Mouse (Mus musculus) kidney, postnatal 36 days (tissue): ENCODE data around the gene Fam111a.
A peak's percentile ranks its signal among the peaks of the same experiment; 100 is the strongest.

ENCODE experiments used
- DNase-seq, 2 experiments: peaks; one replicate each; pipeline ENCODE4 v3.0.0; 2021 to 2022; ENCODE audit warnings: mixed read lengths in 2 of 2

Fam111a gene

DNA sequence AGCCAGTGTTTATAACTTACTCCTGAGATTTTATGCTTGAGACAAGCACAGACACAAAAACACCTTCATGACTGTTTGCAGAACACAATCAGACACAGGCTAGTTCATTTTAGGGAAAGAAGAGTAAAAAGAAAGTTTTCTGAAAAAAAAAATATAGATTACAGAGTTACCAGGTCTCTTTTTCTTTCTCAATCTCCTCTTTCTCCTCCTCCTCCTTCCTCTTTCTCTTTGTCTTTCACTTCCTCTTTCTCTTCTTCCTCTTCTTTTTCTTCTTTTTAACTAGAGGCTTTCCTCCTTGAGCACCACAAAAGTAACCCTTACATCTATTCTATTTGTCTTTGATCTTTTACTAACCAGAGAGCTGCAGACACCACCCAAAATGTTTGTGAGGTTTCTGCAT lies 18.7 kb downstream of the Fam111a start:
- no peak for DNase-seq

GRCm38 (mm10) chr19:12567011-12567410 lies 21.5 kb downstream of the Fam111a start:
- DNase-seq: no peak

DNA sequence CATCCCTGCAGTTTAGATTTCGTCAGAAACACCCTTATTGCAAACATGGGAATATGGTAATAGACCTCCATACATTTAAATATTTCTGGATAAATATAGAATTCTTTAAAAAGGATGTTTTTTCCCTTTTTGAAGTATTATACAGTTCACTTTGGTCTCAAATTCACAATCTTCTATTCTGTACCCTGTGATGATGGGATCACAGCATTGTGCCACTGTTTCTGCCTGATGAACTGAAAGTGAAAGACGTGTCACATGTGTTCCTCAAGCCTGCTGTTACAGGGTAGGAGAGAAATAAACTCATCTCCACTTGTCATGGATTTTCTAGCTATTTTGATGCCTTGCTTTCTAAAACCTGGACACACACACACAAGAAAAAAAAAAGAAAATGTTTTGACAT lies 25.3 kb downstream of the Fam111a start:
- no peak for DNase-seq

DNA sequence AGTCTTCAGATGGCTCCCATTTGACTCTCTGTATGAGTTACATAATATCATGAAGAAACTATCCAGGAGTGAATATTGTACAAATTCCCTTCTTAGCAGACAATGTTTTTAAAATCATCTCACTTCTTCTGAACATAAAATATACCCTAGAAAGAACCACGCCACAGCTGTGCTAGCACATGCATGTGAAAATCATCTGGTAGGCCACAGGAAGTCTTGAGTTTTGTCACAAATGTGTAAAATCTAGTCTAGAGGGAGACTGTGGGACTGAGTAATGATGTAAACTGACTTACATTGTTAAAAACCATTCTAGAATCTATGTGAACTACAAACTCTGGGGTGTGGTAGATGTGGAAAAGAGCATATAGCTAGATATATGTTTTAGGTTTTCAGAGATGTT lies 26.1 kb downstream of the Fam111a start:
- DNase-seq: no peak

GRCm38 (mm10) chr19:12572614-12573265 lies 27.2 kb downstream of the Fam111a start:
- no peak for DNase-seq

DNA sequence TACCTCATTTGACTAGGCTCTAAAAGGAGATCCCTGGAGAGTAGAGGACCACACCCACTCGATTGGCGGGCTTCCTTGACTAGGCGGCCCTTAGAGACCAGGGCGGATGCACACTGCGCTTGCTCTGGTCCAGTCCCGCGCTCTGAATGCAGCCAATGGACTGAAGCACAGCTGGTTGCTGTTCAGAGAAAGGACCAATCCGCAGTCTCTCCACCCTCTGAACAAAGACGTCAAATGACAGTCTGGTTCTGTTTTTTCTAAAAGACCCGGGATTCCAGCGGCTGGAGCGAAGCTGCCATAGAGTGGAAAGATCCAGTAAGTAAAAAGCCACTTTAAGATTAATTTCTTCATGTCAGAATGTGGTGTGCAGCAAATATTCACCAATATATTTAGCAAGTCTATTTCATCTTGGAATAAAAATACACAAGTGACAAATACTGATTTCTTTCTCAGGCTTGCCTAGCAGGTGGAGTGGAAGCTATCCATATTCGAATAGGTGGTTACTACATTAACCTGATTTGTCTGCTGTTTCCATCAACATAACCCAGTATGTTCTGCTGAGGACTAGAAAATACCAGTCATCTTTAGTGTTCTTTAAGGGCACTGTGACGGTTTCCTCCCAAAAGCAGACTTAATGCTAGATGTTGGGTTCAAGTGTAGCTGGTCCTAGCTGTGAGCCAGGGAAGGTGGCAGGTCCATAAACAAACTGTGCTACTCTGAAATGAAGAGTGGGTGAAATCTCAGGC lies 27.9 kb downstream of the Fam111a start:
- DNase-seq: peak; percentile 86 to 91

DNA sequence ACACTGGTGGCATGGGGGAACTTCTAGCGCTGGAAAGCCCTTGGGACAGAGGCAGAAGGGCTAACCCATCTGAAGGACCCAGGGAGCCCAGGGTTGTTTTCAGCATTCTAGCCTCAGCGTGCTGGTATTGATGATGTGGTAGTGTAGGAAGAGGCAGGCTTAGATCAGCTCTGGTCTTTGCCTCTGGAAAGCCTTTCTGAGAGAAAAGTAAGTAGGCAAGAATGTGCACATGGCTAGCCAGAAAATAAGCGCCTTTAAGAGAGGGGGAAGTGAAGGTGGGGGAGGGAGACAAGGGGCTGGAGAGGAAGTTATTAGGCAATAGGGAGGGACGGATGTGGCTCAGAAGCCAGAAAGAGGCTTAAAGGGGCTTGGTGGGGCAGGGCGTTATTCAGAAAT lies 28.5 kb downstream of the Fam111a start:
- DNase-seq: peak; percentile 11 to 28

GRCm38 (mm10) chr19:12575107-12575506 lies 29.6 kb downstream of the Fam111a start:
- DNase-seq: no peak

DNA sequence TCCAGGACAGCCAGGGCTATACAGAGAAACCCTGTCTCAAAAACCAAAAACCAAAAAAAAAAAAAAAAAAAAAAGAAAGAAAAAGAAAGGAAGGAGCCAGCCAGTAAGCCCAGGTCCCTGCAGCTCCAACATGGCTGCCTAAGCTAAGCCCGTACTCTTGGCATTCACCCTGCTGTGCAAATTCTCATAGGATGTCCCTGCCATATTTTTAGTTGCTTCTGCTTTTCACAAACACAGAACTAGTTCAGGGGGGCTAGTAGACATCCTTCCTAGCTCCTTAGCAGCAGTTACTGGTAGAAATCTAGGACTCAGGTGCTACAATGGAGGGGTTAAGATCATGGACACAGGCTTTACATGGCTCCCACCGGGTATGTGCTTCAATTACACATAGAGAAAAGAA lies 30.0 kb downstream of the Fam111a start:
- DNase-seq: no peak

DNA sequence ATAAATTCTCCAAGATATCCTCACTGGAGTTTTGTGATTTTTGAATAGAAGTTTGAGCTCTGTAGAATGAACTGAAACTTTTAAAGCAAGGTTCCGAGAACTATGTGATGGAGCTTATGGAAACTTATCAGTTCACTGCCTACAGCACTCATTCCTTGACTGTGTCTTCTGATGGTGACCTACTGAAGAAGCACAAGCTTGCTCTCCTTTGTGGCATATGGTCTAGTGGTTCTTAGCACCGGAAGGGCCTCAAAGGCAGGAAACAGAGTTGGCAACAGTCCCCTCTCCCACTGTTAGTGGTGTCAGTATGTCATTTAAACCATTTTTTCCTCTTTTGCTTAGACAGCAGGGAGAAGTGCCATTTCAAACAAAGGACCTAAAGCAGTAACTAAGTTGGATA lies 31.1 kb downstream of the Fam111a start:
- DNase-seq: no peak

DNA sequence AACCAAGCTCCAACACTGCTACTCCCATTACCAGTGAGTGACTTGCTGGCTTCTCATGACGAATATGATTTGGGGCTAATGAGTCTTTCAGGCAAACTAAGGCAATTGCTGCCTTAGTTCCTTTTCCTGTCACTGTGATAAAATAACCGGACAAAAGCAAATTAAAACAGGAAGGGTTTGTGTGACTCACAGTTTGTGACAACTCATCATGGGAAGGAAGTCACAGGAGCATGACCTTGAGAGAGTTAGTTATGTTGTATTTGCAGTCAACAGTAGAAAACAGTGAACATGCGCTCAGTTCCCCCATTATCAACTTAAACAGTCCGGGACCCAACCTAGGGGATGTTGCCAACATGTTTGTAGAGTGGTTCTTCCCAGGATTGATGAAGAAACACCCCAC lies 39.8 kb downstream of the Fam111a start:
- DNase-seq: peak in 1 of 2 experiments; percentile 16

DNA sequence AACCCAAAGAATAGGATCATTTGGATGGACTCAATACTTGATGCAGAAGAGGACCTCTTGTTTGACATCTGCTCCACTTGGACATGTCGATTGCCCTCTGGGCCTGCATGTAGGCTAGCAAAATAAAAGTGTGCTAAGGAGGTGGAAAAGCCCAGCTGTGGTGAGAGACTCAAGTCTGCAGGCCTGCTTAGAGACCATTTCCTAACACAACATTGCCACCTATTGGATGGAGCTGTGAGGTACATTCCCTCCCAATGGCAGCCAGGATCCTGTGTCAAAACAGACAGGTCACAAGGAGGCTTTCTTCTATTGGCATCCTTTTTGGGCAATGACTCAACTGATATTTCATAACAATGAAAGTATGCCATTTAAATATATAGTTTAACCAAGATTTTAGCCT lies 46.4 kb downstream of the Fam111a start:
- DNase-seq: peak; percentile 77 to 79

DNA sequence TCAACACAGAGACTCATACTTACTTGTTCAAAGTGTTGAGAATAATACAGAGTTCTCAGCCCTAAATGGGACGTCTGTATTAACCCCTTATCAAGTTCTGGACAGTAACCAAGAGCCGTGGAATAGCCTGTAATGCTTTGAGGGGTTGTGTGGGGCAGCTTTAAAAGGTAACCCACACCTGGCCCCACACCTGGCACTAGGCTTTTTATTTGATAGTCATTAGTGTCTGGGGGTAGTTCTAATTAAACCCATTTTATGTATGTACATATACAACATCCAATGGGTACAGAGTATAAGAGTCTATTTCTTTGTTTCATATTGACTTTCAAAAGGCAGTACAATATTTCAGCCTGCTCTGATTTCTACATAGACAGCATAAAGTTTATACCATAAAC lies 49.6 kb downstream of the Fam111a start:
- no peak for DNase-seq

- peak; percentile 84 to 88 for DNase-seq
Measured at GRCm38 (mm10) chr19:12595530-12596289, 50.2 kb downstream of the Fam111a start.

DNA sequence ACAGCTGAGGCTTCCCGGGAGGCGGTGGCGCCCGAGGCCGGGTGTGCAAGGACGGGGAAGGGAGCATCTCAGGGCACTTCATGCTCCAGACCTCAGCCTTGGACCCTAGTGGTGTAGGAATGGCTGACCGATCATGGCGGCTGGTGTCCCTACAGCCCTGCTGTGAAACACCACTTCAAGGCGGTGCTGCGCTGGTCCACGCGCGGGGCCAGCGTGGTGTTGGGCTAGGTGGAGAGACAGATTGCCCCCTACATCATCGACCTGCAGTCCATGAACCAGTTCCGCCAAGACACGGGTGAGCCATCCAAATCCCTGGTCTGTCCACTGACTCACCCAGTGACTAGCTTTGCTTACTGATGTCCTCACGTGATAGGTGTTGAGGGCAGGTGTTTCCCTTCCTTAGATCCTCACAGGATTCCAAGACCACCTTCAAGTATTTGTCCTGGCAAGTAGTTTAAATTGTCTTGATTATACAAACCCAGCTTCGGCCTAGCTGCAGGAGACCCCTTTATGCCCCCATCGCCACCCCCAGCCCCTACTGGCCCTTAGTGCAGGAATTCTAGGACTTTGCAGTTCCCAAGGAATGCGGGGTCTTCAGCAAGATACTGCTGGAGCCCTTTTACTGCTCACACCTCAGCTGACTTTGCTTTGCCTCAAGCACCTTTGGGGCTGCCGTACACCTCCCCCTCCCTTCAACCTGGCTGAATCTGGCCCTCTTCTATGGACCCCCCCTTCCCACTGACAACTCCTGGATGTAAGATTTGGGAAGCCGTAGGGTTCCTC lies 50.9 kb downstream of the Fam111a start:
- DNase-seq: peak in 1 of 2 experiments; percentile 45

DNA sequence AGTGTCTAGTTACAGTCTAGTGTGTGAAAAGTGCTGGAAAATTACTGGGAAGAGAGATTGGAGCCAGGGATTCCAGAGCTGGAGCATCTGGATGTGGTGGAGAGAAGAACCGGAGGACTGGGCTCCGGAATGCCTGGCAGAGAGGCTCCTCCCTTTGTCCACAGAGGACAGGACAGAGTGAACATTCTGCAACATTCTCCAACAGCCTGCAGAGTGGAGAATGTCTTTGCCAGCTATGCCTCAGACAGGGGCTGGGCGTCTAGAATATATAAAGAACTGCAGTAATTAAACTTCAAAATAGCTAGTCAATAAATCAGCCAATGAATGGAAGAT lies 51.5 kb downstream of the Fam111a start:
- peak; percentile 64 to 75 for DNase-seq

- peak; percentile 36 to 58 for DNase-seq
Measured at GRCm38 (mm10) chr19:12598674-12599073, 53.1 kb downstream of the Fam111a start.

DNA sequence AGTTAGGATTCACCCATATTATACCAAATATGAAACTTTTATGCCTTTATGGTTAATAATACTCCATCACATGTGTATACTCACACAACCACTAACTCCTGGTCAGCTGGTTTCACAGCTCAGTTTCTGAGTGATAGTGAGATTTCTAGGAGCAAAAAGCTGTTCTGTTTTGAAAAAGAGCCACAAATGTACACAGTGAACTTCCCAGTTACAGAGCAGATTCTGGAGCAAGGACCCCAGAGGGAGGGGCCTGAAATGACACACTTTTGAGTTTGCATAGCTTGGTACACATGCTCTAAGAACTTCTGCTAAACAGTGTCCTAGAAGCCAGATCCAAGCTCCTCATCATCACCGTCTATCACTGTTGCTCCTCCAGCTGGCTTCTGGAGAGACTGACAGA lies 54.1 kb downstream of the Fam111a start, which contains the start of gene Gm4952:
TSS of gene Gm4952 (plus strand) at position 301 of the 400 bp plus-strand sequence.
- no peak for DNase-seq

GRCm38 (mm10) chr19:12600684-12601480 lies 55.3 kb downstream of the Fam111a start:
- DNase-seq: no peak

GRCm38 (mm10) chr19:12608336-12608735 lies 62.8 kb downstream of the Fam111a start:
- peak; percentile 71 to 84 for DNase-seq

DNA sequence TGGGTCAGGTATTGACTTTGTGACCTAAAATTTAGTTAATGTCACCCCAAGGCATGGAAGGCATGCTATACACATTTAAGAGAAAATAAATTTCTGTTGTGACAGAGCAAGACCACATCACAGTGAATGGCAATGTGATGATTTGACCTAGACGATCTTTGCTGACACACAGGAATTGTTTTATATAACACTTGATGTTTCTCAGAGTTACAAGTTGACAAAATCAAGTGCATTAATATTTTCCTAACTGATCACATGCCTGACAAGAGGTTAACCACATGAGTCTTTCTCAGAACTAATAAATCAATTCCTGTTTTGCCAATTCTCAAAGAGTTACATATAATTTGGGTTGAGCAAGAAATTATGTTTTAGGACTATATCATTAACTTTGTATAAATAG lies 68.1 kb downstream of the Fam111a start:
- peak in 1 of 2 experiments; percentile 30 for DNase-seq

DNA sequence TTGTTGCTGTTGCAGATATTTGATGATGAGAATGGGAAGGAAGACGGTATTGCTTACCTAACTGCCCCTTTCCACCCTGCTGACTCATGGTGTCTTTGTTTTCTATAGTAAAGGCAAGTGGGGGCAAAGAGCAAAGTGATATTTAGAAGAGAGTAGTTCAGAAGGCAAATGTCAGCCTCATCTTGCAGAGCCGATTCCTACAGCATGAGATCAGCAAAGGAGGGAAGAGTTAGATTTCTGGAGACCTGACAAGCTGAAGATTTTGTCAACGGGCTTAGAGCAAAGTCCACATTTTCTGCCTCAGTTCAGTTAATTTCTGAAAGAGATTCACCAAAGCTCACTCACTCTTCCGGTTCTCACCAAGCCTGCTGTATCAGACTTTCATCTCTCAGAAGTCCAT lies 87.6 kb downstream of the Fam111a start, which contains the start of gene Glyat:
TSS of gene Glyat (plus strand) at position 133 of the 400 bp plus-strand sequence.
- peak; percentile 57 to 75 for DNase-seq
